Mouse (Mus musculus) thymus, postnatal 36 days (tissue): ENCODE measurements around the gene Washc4.

Experiments used
- DNase-seq, 2 experiments: peaks; one replicate each; pipeline ENCODE4 v3.0.0; 2022; ENCODE audit warnings: mixed read lengths in 2 of 2

Washc4 gene

GRCm38 (mm10) chr10:83603956-83604564 lies 60.5 kb downstream of the Washc4 start:
- DNase-seq, result no peak

- no peak for DNase-seq
Measured at GRCm38 (mm10) chr10:83605637-83606183, 62.2 kb downstream of the Washc4 start.

- no peak for DNase-seq
Measured at GRCm38 (mm10) chr10:83607111-83607510, 63.6 kb downstream of the Washc4 start.

GRCm38 (mm10) chr10:83608596-83608995 lies 65.0 kb downstream of the Washc4 start:
- DNase-seq, result no peak

- DNase-seq, result no peak
Measured at GRCm38 (mm10) chr10:83610518-83610917, 67.0 kb downstream of the Washc4 start.

- no peak for DNase-seq
Measured at GRCm38 (mm10) chr10:83611863-83612262, 68.3 kb downstream of the Washc4 start.

- no peak for DNase-seq
Measured at GRCm38 (mm10) chr10:83612648-83613215, 69.2 kb downstream of the Washc4 start.

GRCm38 (mm10) chr10:83617366-83617765 lies 73.8 kb downstream of the Washc4 start:
- peak; percentile 36 to 39 for DNase-seq

GRCm38 (mm10) chr10:83618819-83619440 lies 75.4 kb downstream of the Washc4 start:
- DNase-seq, result no peak

GRCm38 (mm10) chr10:83620350-83621055 lies 77.0 kb downstream of the Washc4 start:
- no peak for DNase-seq

- no peak for DNase-seq
Measured at GRCm38 (mm10) chr10:83624065-83624464, 80.5 kb downstream of the Washc4 start.

GRCm38 (mm10) chr10:83624841-83625240 lies 81.3 kb downstream of the Washc4 start:
- DNase-seq, result no peak

GRCm38 (mm10) chr10:83627113-83627687 lies 83.6 kb downstream of the Washc4 start:
- DNase-seq, result no peak

- no peak for DNase-seq
Measured at GRCm38 (mm10) chr10:83628241-83628640, 84.7 kb downstream of the Washc4 start.

GRCm38 (mm10) chr10:83629190-83629781 lies 85.7 kb downstream of the Washc4 start:
- no peak for DNase-seq

GRCm38 (mm10) chr10:83629878-83630277 lies 86.3 kb downstream of the Washc4 start:
- no peak for DNase-seq

GRCm38 (mm10) chr10:83630899-83631298 lies 87.3 kb downstream of the Washc4 start:
- no peak for DNase-seq

- DNase-seq, result no peak
Measured at GRCm38 (mm10) chr10:83631775-83632174, 88.2 kb downstream of the Washc4 start.

- DNase-seq, result no peak
Measured at GRCm38 (mm10) chr10:83632806-83633374, 89.3 kb downstream of the Washc4 start.

GRCm38 (mm10) chr10:83634461-83634860 lies 90.9 kb downstream of the Washc4 start:
- peak; percentile 9 to 22 for DNase-seq

- no peak for DNase-seq
Measured at GRCm38 (mm10) chr10:83636191-83636590, 92.6 kb downstream of the Washc4 start.

- no peak for DNase-seq
Measured at GRCm38 (mm10) chr10:83637295-83637694, 93.7 kb downstream of the Washc4 start.
